Mouse (Mus musculus): ENCODE measurements around the gene Ehd1. TPM values are rescaled to one million over a fixed set of nuclear protein-coding genes. Genes with fewer than 3 reads are reported as not detected.
"Not testable (repeated sequence)": the region's sequence is repeated elsewhere in the genome, so short reads cannot be mapped to it uniquely, and the experiment has no call there.

The Ehd1 gene
- polyA plus RNA-seq, 1 experiment from 2014 or later, result 70.0 TPM

- Histone ChIP-seq H3K27ac (replicated peaks) (0 out of 2 replicates have a peak overlapping the region, but pooled peaks have one; percentile 6), H3K4me1 (peaks cover 87% of the 10 kb centered on the region), H3K9me3 (no peaks in the 10 kb centered on the region), H3K9ac (peak overlapping the region; percentile 67; the same call in 1 of the 2 replicates), H3K4me3 (peak overlapping the region; percentile 92; the same call in 1 of the 2 replicates), H3K4me2 (peak overlapping the region; percentile 92), H3K27me3 (replicated peaks) (no peaks in the 10 kb centered on the region), H3K36me3 (peaks cover 55% of the 10 kb centered on the region)
- no peak for ATAC-seq (ENCODE audit: extremely low read depth, insufficient number of reproducible peaks, low FRiP score, low TSS enrichment)
- WGBS, result 64% methylated on average over 14 of the region's 14 CpGs
These were observed 4.8 kb downstream of the Ehd1 start for GRCm38 (mm10) chr19:6281122-6282020.

GRCm38 (mm10) chr19:6283001-6283400, 6.5 kb downstream of the Ehd1 start:
- Histone ChIP-seq H3K9ac (no peak overlapping the region), H3K4me2 (peak overlapping the region; percentile 63; the same call in 1 of the 2 replicates), H3K9me3 (no peaks in the 10 kb centered on the region), H3K36me3 (peaks cover 68% of the 10 kb centered on the region), H3K27me3 (replicated peaks) (no peaks in the 10 kb centered on the region), H3K4me3 (no peak overlapping the region; the same call in 1 of the 2 replicates), H3K4me1 (peaks cover 99% of the 10 kb centered on the region), H3K27ac (replicated peaks) (peak overlapping the region; percentile 95; the same call in 1 of the 2 replicates)
- ATAC-seq (ENCODE audit: extremely low read depth, insufficient number of reproducible peaks, low FRiP score, low TSS enrichment), result no peak
- 60% methylated on average over 5 of the region's 5 CpGs for WGBS

GRCm38 (mm10) chr19:6284502-6284901, 8.0 kb downstream of the Ehd1 start:
- Histone ChIP-seq H3K4me2 (peak overlapping the region; percentile 63), H3K9me3 (no peaks in the 10 kb centered on the region), H3K4me1 (peaks cover 98% of the 10 kb centered on the region), H3K36me3 (peaks cover 77% of the 10 kb centered on the region), H3K27ac (replicated peaks) (peak overlapping the region; percentile 95), H3K27me3 (replicated peaks) (no peaks in the 10 kb centered on the region), H3K9ac (peak overlapping the region; percentile 63), H3K4me3 (peak overlapping the region; percentile 21)
- ATAC-seq (ENCODE audit: extremely low read depth, insufficient number of reproducible peaks, low FRiP score, low TSS enrichment), result peak; percentile 49; the same call in 1 of the 2 replicates
- WGBS, result 20% methylated on average over 12 of the region's 12 CpGs

- Histone ChIP-seq H3K4me2 (peak overlapping the region; percentile 63), H3K27ac (replicated peaks) (peak overlapping the region; percentile 95), H3K4me1 (peaks cover 98% of the 10 kb centered on the region), H3K9ac (peak overlapping the region; percentile 63), H3K36me3 (peaks cover 80% of the 10 kb centered on the region), H3K27me3 (replicated peaks) (no peaks in the 10 kb centered on the region), H3K4me3 (peak overlapping the region; percentile 21), H3K9me3 (no peaks in the 10 kb centered on the region)
- WGBS, result 48% methylated on average over 8 of the region's 8 CpGs
- ATAC-seq (ENCODE audit: extremely low read depth, insufficient number of reproducible peaks, low FRiP score, low TSS enrichment), result no peak
These were observed 8.7 kb downstream of the Ehd1 start for GRCm38 (mm10) chr19:6285226-6285625.

GRCm38 (mm10) chr19:6285632-6286433, 9.3 kb downstream of the Ehd1 start:
- H3K9ac ChIP-seq, result peak overlapping the region; percentile 63
- WGBS, result 28% methylated on average over 7 of the region's 7 CpGs
- no peaks in the 10 kb centered on the region for H3K9me3 ChIP-seq
- H3K4me1 ChIP-seq, result peaks cover 96% of the 10 kb centered on the region
- H3K4me3 ChIP-seq, result peak overlapping the region; percentile 21
- no peaks in the 10 kb centered on the region for H3K27me3 ChIP-seq (replicated peaks)
- peak overlapping the region; percentile 63 for H3K4me2 ChIP-seq
- peak overlapping the region; percentile 95 for H3K27ac ChIP-seq (replicated peaks)
- H3K36me3 ChIP-seq, result peaks cover 76% of the 10 kb centered on the region
- ATAC-seq (ENCODE audit: extremely low read depth, insufficient number of reproducible peaks, low FRiP score, low TSS enrichment), result peak; percentile 30; the same call in 1 of the 2 replicates

- H3K9ac ChIP-seq, result peak overlapping the region; percentile 63
- 67% methylated on average over 19 of the region's 19 CpGs for WGBS
- peaks cover 96% of the 10 kb centered on the region for H3K4me1 ChIP-seq
- H3K27me3 ChIP-seq (replicated peaks), result no peaks in the 10 kb centered on the region
- ATAC-seq (ENCODE audit: extremely low read depth, insufficient number of reproducible peaks, low FRiP score, low TSS enrichment), result no peak
- H3K36me3 ChIP-seq, result peaks cover 72% of the 10 kb centered on the region
- H3K9me3 ChIP-seq, result no peaks in the 10 kb centered on the region
- H3K4me3 ChIP-seq, result peak overlapping the region; percentile 21; the same call in 1 of the 2 replicates
- peak overlapping the region; percentile 63 for H3K4me2 ChIP-seq
- peak overlapping the region; percentile 95 for H3K27ac ChIP-seq (replicated peaks)
These were observed 10.2 kb downstream of the Ehd1 start for GRCm38 (mm10) chr19:6286434-6287401.

GRCm38 (mm10) chr19:6288236-6288894, 11.8 kb downstream of the Ehd1 start:
- peaks cover 88% of the 10 kb centered on the region for H3K4me1 ChIP-seq
- H3K9ac ChIP-seq, result peak overlapping the region; percentile 59
- H3K36me3 ChIP-seq, result peaks cover 62% of the 10 kb centered on the region
- no peaks in the 10 kb centered on the region for H3K27me3 ChIP-seq (replicated peaks)
- H3K4me2 ChIP-seq, result peak overlapping the region; percentile 63
- no peak overlapping the region for H3K4me3 ChIP-seq
- peak overlapping the region; percentile 95 for H3K27ac ChIP-seq (replicated peaks)
- no peaks in the 10 kb centered on the region for H3K9me3 ChIP-seq
- no peak for ATAC-seq (ENCODE audit: extremely low read depth, insufficient number of reproducible peaks, low FRiP score, low TSS enrichment)
- WGBS, result 67% methylated on average over 13 of the region's 13 CpGs

GRCm38 (mm10) chr19:6289696-6290238, 13.2 kb downstream of the Ehd1 start:
- Histone ChIP-seq H3K9me3 (no peaks in the 10 kb centered on the region), H3K4me3 (no peak overlapping the region), H3K9ac (no peak overlapping the region), H3K27ac (replicated peaks) (no peak overlapping the region), H3K4me2 (peak overlapping the region; percentile 9), H3K27me3 (replicated peaks) (no peaks in the 10 kb centered on the region), H3K36me3 (peaks cover 67% of the 10 kb centered on the region), H3K4me1 (peaks cover 75% of the 10 kb centered on the region)
- 88% methylated on average over 14 of the region's 14 CpGs for WGBS
- ATAC-seq (ENCODE audit: extremely low read depth, insufficient number of reproducible peaks, low FRiP score, low TSS enrichment), result no peak

GRCm38 (mm10) chr19:6290720-6291116, 14.2 kb downstream of the Ehd1 start:
- H3K27me3 ChIP-seq (replicated peaks); ATAC-seq (ENCODE audit: extremely low read depth, insufficient number of reproducible peaks, low FRiP score, low TSS enrichment); H3K4me3 ChIP-seq; H3K9me3 ChIP-seq: not testable (repeated sequence)
- peak overlapping the region; percentile 66 for H3K9ac ChIP-seq
- peaks cover 67% of the 10 kb centered on the region for H3K36me3 ChIP-seq
- peak overlapping the region; percentile 70 for H3K27ac ChIP-seq (replicated peaks)
- peaks cover 68% of the 10 kb centered on the region for H3K4me1 ChIP-seq
- WGBS, result 87% methylated on average over 5 of the region's 6 CpGs
- peak overlapping the region; percentile 43 for H3K4me2 ChIP-seq

All from heart, embryonic 13.5 days (tissue).